9 mouse cellular contexts compared by ENCODE assay signal in genomic region chr7:5080815-5081214, GRCm38 (mm10). TPM values are rescaled to one million over a fixed set of nuclear protein-coding genes. Genes with fewer than 3 reads are reported as not detected.
DNase-seq lines count a peak whose midpoint lies in the region; ATAC-seq and TF ChIP-seq lines count a peak whose summit lies in the region.
"Had no signal": no experiment of that assay in that cellular context is flagged by ENCODE, and none has a peak within 500 bp of the region (broad histone marks: within the 10 kb centered on the region; RNA-seq: fewer than 3 reads in every experiment).

No protein-coding gene starts in this region.

- no peak for ATAC-seq in kidney, embryonic 14.5 days (ENCODE audit: low FRiP score, low TSS enrichment)
- no peak for ATAC-seq in hindbrain, postnatal 0 days
- ATAC-seq in erythroid progenitor cell, adult 5-6 weeks (replicated peaks; ENCODE audit: low FRiP score, poor library complexity, severe bottlenecking): no peak

- TF ChIP-seq CTCF in hindbrain, postnatal 0 days (IDR thresholded peaks at IDR 0.05; ENCODE audit: low read depth): no peak

- 14% methylated on average over 6 of the region's 6 CpGs for WGBS in kidney, embryonic 14.5 days
- WGBS in hindbrain, postnatal 0 days: 14% methylated on average over 6 of the region's 6 CpGs

- peak overlapping the region; percentile 97 for H3K9ac ChIP-seq in kidney, embryonic 14.5 days (ENCODE audit: low read depth, low read length)
- H3K9ac ChIP-seq in hindbrain, postnatal 0 days (replicated peaks; ENCODE audit: low read length): peak overlapping the region; percentile 94

- H3K4me2 ChIP-seq in kidney, embryonic 14.5 days (replicated peaks; ENCODE audit: low read depth, low read length): peak overlapping the region; percentile 74
- H3K4me2 ChIP-seq in hindbrain, postnatal 0 days (ENCODE audit: low read depth, low read length): peak overlapping the region; percentile 71

- H3K4me1 ChIP-seq in kidney, embryonic 14.5 days (ENCODE audit: control insufficient read depth, insufficient read depth, low read length): peaks cover 8% of the 10 kb centered on the region
- peaks cover 27% of the 10 kb centered on the region for H3K4me1 ChIP-seq in brown adipose tissue, adult 24 weeks (ENCODE audit: control insufficient read depth, insufficient read depth, insufficient read length, low read length)
- peaks cover 11% of the 10 kb centered on the region for H3K4me1 ChIP-seq in hindbrain, postnatal 0 days (ENCODE audit: insufficient read depth, low read length)

- peak overlapping the region; percentile 96 for H3K4me3 ChIP-seq in kidney, embryonic 14.5 days (ENCODE audit: low read length)
- peak overlapping the region; percentile 86 for H3K4me3 ChIP-seq in brown adipose tissue, adult 24 weeks (ENCODE audit: insufficient read depth, low read depth, low read length)
- H3K4me3 ChIP-seq in hindbrain, postnatal 0 days (ENCODE audit: low read length): peak overlapping the region; percentile 85

- peak overlapping the region; percentile 97; the same call in 1 of the 2 replicates for H3K27ac ChIP-seq in kidney, embryonic 14.5 days (ENCODE audit: low read depth, low read length)
- H3K27ac ChIP-seq in brown adipose tissue, adult 24 weeks (replicated peaks; ENCODE audit: low read depth, low read length): peak overlapping the region; percentile 83
- peak overlapping the region; percentile 94 for H3K27ac ChIP-seq in hindbrain, postnatal 0 days

- no peaks in the 10 kb centered on the region for H3K9me3 ChIP-seq in kidney, embryonic 14.5 days (ENCODE audit: control insufficient read depth, low read length)
- H3K9me3 ChIP-seq in hindbrain, postnatal 0 days (ENCODE audit: low read length): no peaks in the 10 kb centered on the region

- no peaks in the 10 kb centered on the region for H3K27me3 ChIP-seq in kidney, embryonic 14.5 days (ENCODE audit: control insufficient read depth, insufficient read depth, low read length)
- no peaks in the 10 kb centered on the region for H3K27me3 ChIP-seq in hindbrain, postnatal 0 days (ENCODE audit: insufficient read depth, low read length)

- DNase-seq in kidney, adult 11 months: no peak
- peak; percentile 17 for DNase-seq in hindbrain, postnatal 0 days (ENCODE audit: low spot score)
- DNase-seq in neural tube, embryonic 10.5 days (ENCODE audit: extremely low spot score, low spot score): peak; percentile 23
- DNase-seq in right cerebral cortex, adult 18-20 months: no peak
- DNase-seq in layer of hippocampus, postnatal 14 days (ENCODE audit: low spot score in 2 of 2): no peak

- H3K36me3 ChIP-seq in kidney, embryonic 14.5 days (ENCODE audit: control insufficient read depth, insufficient read depth, low read length): peaks cover 56% of the 10 kb centered on the region
- peaks cover 16% of the 10 kb centered on the region; the same call in 1 of the 2 replicates for H3K36me3 ChIP-seq in hindbrain, postnatal 0 days (ENCODE audit: insufficient read depth, low read length)

RNA-seq across cellular contexts. Expression of gene Epn1, which starts 0.8 kb away (rescaled TPM):
- polyA plus RNA-seq in kidney, embryonic 14.5 days (2014; fragmentation: Nextera tagmentation; extraction: Ambion mirVana): 53.2 and 63.8 TPM in 2 replicates
- polyA plus RNA-seq in brown adipose tissue, adult 24 weeks (2012; ENCODE audit: insufficient read depth, insufficient read length, missing spikeins): 66.5 and 69.5 TPM in 2 replicates
- total RNA-seq in hindbrain, postnatal 0 days (2014; rRNA removed): 433 and 507 TPM in 2 replicates
- 107 and 111 TPM in 2 replicates for polyA plus RNA-seq in hindbrain, postnatal 0 days (2015; fragmentation: Nextera tagmentation; extraction: Ambion mirVana)
- 100 to 1,000 TPM; 479 to 480 TPM for total RNA-seq in layer of hippocampus, postnatal 14 days (2021)
- 84.3 and 88.3 TPM in 2 replicates for total RNA-seq in erythroid progenitor cell, adult 5-6 weeks (2015; ENCODE audit: low replicate concordance)
- total RNA-seq in erythroid progenitor cell, adult 5-6 weeks (2017; ENCODE audit: low replicate concordance): 75.9 and 127 TPM in 2 replicates

RNA-seq across cellular contexts. Expression of gene U2af2, which starts 18.9 kb away (rescaled TPM):
- polyA plus RNA-seq in kidney, embryonic 14.5 days (2014; fragmentation: Nextera tagmentation; extraction: Ambion mirVana): 120 and 148 TPM in 2 replicates
- 44.6 and 58.8 TPM in 2 replicates for polyA plus RNA-seq in brown adipose tissue, adult 24 weeks (2012; ENCODE audit: insufficient read depth, insufficient read length, missing spikeins)
- 146 and 153 TPM in 2 replicates for total RNA-seq in hindbrain, postnatal 0 days (2014; rRNA removed)
- polyA plus RNA-seq in hindbrain, postnatal 0 days (2015; fragmentation: Nextera tagmentation; extraction: Ambion mirVana): 85.7 and 86.9 TPM in 2 replicates
- 100 to 1,000 TPM; 163 to 176 TPM for total RNA-seq in layer of hippocampus, postnatal 14 days (2021)
- 93.0 and 138 TPM in 2 replicates for total RNA-seq in erythroid progenitor cell, adult 5-6 weeks (2015; ENCODE audit: low replicate concordance)
- 83.8 and 99.2 TPM in 2 replicates for total RNA-seq in erythroid progenitor cell, adult 5-6 weeks (2017; ENCODE audit: low replicate concordance)

RNA-seq across cellular contexts. Expression of gene Zfp580, which starts 29.5 kb away (rescaled TPM):
- 43.6 and 56.2 TPM in 2 replicates for polyA plus RNA-seq in kidney, embryonic 14.5 days (2014; fragmentation: Nextera tagmentation; extraction: Ambion mirVana)
- 4.4 and 5.6 TPM in 2 replicates for polyA plus RNA-seq in brown adipose tissue, adult 24 weeks (2012; ENCODE audit: insufficient read depth, insufficient read length, missing spikeins)
- 69.6 and 90.7 TPM in 2 replicates for total RNA-seq in hindbrain, postnatal 0 days (2014; rRNA removed)
- polyA plus RNA-seq in hindbrain, postnatal 0 days (2015; fragmentation: Nextera tagmentation; extraction: Ambion mirVana): 117 and 128 TPM in 2 replicates
- 10 to 100 TPM; 57.8 to 63.2 TPM for total RNA-seq in layer of hippocampus, postnatal 14 days (2021)
- not detected in 2 replicates for total RNA-seq in erythroid progenitor cell, adult 5-6 weeks (2015; ENCODE audit: low replicate concordance)
- not detected in 2 replicates for total RNA-seq in erythroid progenitor cell, adult 5-6 weeks (2017; ENCODE audit: low replicate concordance)

RNA-seq across cellular contexts. Expression of gene Rfpl4, which starts 35.9 kb away (rescaled TPM):
- not detected in 2 replicates for polyA plus RNA-seq in kidney, embryonic 14.5 days (2014; fragmentation: Nextera tagmentation; extraction: Ambion mirVana)
- polyA plus RNA-seq in brown adipose tissue, adult 24 weeks (2012; ENCODE audit: insufficient read depth, insufficient read length, missing spikeins): not detected in 2 replicates
- total RNA-seq in hindbrain, postnatal 0 days (2014; rRNA removed): not detected in 2 replicates
- 0.16 TPM in 1 of 2 replicates, not detected in the other for polyA plus RNA-seq in hindbrain, postnatal 0 days (2015; fragmentation: Nextera tagmentation; extraction: Ambion mirVana)
- not detected for total RNA-seq in layer of hippocampus, postnatal 14 days (2021)
- total RNA-seq in erythroid progenitor cell, adult 5-6 weeks (2015; ENCODE audit: low replicate concordance): not detected in 2 replicates
- not detected in 2 replicates for total RNA-seq in erythroid progenitor cell, adult 5-6 weeks (2017; ENCODE audit: low replicate concordance)
- polyA plus RNA-seq: brain, embryonic 14.5 days had no signal

RNA-seq across cellular contexts. Expression of gene Zfp784, which starts 42.6 kb away (rescaled TPM):
- polyA plus RNA-seq in kidney, embryonic 14.5 days (2014; fragmentation: Nextera tagmentation; extraction: Ambion mirVana): 3.8 and 5.0 TPM in 2 replicates
- 1.2 and 1.9 TPM in 2 replicates for polyA plus RNA-seq in brown adipose tissue, adult 24 weeks (2012; ENCODE audit: insufficient read depth, insufficient read length, missing spikeins)
- total RNA-seq in hindbrain, postnatal 0 days (2014; rRNA removed): 6.0 and 6.8 TPM in 2 replicates
- 4.5 and 5.6 TPM in 2 replicates for polyA plus RNA-seq in hindbrain, postnatal 0 days (2015; fragmentation: Nextera tagmentation; extraction: Ambion mirVana)
- total RNA-seq in layer of hippocampus, postnatal 14 days (2021): 1 to 10 TPM; 5.3 to 7.0 TPM
- total RNA-seq in erythroid progenitor cell, adult 5-6 weeks (2015; ENCODE audit: low replicate concordance): 0.42 and 1.8 TPM in 2 replicates
- 0.90 TPM in 1 of 2 replicates, not detected in the other for total RNA-seq in erythroid progenitor cell, adult 5-6 weeks (2017; ENCODE audit: low replicate concordance)

Comparison
In these comparisons a context has a peak if more than half of its experiments do, and no peak if none do; other contexts are left out.
1. DNase-seq: peak in hindbrain, postnatal 0 days (single experiment) and neural tube, embryonic 10.5 days (single experiment); none in kidney, adult 11 months (single experiment), right cerebral cortex, adult 18-20 months (single experiment) and layer of hippocampus, postnatal 14 days (0 of 2).
2. RNA of gene Zfp580, which starts 29.5 kb away (total RNA-seq): 69.6 to 90.7 TPM in hindbrain, postnatal 0 days and 57.8 to 63.2 TPM in layer of hippocampus, postnatal 14 days; not detected in erythroid progenitor cell, adult 5-6 weeks; every median in the first group is over 10 times any median in the second.
3. Peak in every context shown above with its lines, with median percentiles within 50 percentile points of each other: H3K27ac ChIP-seq and H3K4me3 ChIP-seq.